Mouse (Mus musculus) embryonic facial prominence, embryonic 10.5 days (tissue): ENCODE measurements around the gene Tmem25. TPM values are rescaled to one million over a fixed set of nuclear protein-coding genes. Genes with fewer than 3 reads are reported as not detected.

Source experiments
- DNase-seq: peaks from one replicate; pipeline ENCODE4 v3.0.0-alpha.2; 2017; ENCODE audit warnings: low spot score
- H3K27ac ChIP-seq: fragments of 300-500 bp; sonication (generic); replicated peaks from 2 replicates; pipeline ENCODE4 v1.5.1; 2016; ENCODE audit warnings: mild to moderate bottlenecking
- H3K27me3 ChIP-seq: fragments of 300-500 bp; sonication (generic); replicated peaks from 2 replicates; pipeline ENCODE4 v1.6.1; 2016; ENCODE audit warnings: low read depth, mild to moderate bottlenecking; ENCODE audit not compliant: poor library complexity, severe bottlenecking
- H3K36me3 ChIP-seq: fragments of 300-500 bp; sonication (generic); replicated peaks from 2 replicates; pipeline ENCODE4 v1.6.1; 2016; ENCODE audit warnings: mild to moderate bottlenecking, moderate library complexity
- H3K4me1 ChIP-seq: fragments of 300-500 bp; sonication (generic); 2 replicates; pipeline ENCODE4 v1.6.1; 2016
- H3K4me3 ChIP-seq: fragments of 300-500 bp; sonication (generic); 2 replicates; pipeline ENCODE4 v1.5.1; 2016; ENCODE audit warnings: mild to moderate bottlenecking, moderate library complexity
- H3K9me3 ChIP-seq: fragments of 300-500 bp; sonication (generic); 2 replicates; pipeline ENCODE4 v1.6.1; 2016; ENCODE audit warnings: mild to moderate bottlenecking
- WGBS: fragments of 180-500 bp; shearing (Covaris S2); methylation state at CpG from one replicate; pipeline ENCODE4 v1.1.7; 2016; 5-methylcytosine and 5-hydroxymethylcytosine counted together
- polyA plus RNA-seq: library from polyadenylated mRNA; unstranded; fragments of >200 nt; fragmentation: Nextera tagmentation; extraction: Ambion mirVana; gene quantifications from 2 replicates; pipeline ENCODE4 v1.2.1, GENCODE M21; 2016

The Tmem25 gene
- polyA plus RNA-seq, 1 experiment from 2014 or later = 2.1 TPM

DNA sequence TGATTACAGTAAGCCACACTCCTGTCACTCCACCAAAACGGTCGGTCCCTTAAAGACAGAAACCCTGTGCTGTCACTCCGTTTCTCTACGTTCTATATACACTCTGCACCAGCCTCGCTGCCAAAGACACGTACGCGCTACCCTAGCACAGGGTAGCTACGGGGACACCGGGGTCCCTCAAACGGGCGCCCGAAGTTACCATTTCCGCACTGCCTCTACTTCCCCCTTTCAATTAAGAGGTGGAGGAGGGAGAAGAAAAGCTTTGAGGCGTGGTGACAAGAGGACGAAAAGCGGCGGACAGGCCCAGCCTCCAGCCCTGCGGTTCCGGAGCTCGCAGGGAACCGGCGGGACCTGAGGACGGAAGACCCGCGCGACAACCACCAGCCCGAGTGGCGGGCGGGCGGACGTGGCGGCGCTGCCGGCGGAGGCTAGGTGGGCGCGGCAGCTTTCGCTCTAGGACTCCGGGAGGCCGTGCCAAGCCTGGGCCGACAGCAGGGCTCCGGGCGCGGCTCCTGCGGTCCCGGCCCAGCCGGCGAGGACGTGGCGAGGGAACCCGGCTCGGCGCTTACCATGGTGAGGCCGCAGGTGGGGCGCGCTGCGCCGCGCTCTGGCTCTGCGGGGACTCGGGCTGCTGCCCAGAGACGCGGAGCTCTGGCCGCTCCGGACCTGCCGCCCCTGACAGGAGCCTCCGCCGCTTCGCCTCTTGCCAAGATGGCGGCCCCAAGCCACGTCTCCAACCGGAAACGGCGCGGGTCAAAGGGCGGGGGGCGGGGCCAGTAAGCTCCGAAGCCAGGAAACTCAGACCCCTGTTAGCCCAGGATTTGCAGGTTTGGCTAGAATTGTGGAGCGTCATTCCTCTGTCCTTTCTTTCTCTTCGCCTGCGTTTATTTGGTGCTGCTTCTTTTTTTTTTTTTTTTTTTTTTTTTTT lies 31.7 kb downstream of the Tmem25 start, which contains the start of the genes Arcn1 and Ift46:
Gene Arcn1, minus strand, starts transcription at position 745 of the 928 bp plus-strand sequence.
Gene Ift46, plus strand, starts transcription at position 808 of the 928 bp plus-strand sequence.
- no peaks in the 10 kb centered on the region for H3K36me3 ChIP-seq
- DNase-seq = peak; percentile 95
- under 1% methylated on average over 82 of the region's 82 CpGs for WGBS

DNA sequence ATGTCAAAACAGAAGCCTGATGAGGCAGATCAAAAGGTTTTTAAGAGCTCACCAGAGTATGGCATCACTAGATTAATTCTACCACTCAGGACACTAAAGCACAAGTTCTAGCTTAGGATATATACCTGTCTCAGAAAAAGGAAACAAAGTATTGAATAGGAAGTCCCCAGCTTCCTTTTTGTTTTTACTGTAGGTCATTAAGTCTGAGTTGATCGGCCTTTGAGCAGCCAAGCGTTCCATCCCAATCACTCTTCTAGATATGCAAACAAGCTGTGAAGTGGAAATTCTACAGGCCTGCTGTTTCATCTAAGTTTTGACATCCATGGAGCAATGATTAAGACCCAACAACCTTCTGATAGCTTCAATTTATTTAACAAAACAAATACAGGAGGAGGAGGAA lies 38.2 kb downstream of the Tmem25 start:
- no peaks in the 10 kb centered on the region for H3K27me3 ChIP-seq
- whole genome bisulfite sequencing = 89% methylated on average over 2 of the region's 2 CpGs
- H3K27ac ChIP-seq = no peak overlapping the region
- H3K4me3 ChIP-seq = no peak overlapping the region
- no peak for DNase-seq
- H3K36me3 ChIP-seq = peaks cover 56% of the 10 kb centered on the region
- H3K4me1 ChIP-seq = peaks cover 4% of the 10 kb centered on the region
- H3K9me3 ChIP-seq = no peaks in the 10 kb centered on the region

More for the DNA sequence above, 31.7 kb downstream of the Tmem25 start, which contains the start of the genes Arcn1 and Ift46:
- Histone ChIP-seq H3K9me3 (no peaks in the 10 kb centered on the region), H3K4me1 (peaks cover 15% of the 10 kb centered on the region), H3K27ac (peak within 1 kb of the TSS; percentile 97), H3K4me3 (peak within 1 kb of the TSS; percentile 100), H3K27me3 (no peaks in the 10 kb centered on the region)

- H3K4me3 ChIP-seq = no peak overlapping the region
- H3K9me3 ChIP-seq = no peaks in the 10 kb centered on the region
- peaks cover 98% of the 10 kb centered on the region for H3K36me3 ChIP-seq
- WGBS = 90% methylated on average over 7 of the region's 7 CpGs
- H3K4me1 ChIP-seq = no peaks in the 10 kb centered on the region
- H3K27me3 ChIP-seq = no peaks in the 10 kb centered on the region
- DNase-seq = no peak
- no peak overlapping the region for H3K27ac ChIP-seq
These were observed 50.6 kb downstream of the Tmem25 start for GRCm38 (mm10) chr9:44748473-44748872.

GRCm38 (mm10) chr9:44747341-44747740 lies 51.8 kb downstream of the Tmem25 start:
- Histone ChIP-seq H3K4me3 (no peak overlapping the region), H3K27ac (no peak overlapping the region), H3K36me3 (peaks cover 98% of the 10 kb centered on the region), H3K4me1 (no peaks in the 10 kb centered on the region), H3K9me3 (no peaks in the 10 kb centered on the region), H3K27me3 (no peaks in the 10 kb centered on the region)
- no peak for DNase-seq
- 95% methylated on average over 3 of the region's 3 CpGs for WGBS

GRCm38 (mm10) chr9:44746666-44747065 lies 52.4 kb downstream of the Tmem25 start:
- no peaks in the 10 kb centered on the region for H3K9me3 ChIP-seq
- DNase-seq = no peak
- peaks cover 98% of the 10 kb centered on the region for H3K36me3 ChIP-seq
- H3K27me3 ChIP-seq = no peaks in the 10 kb centered on the region
- H3K4me1 ChIP-seq = no peaks in the 10 kb centered on the region
- no peak overlapping the region for H3K27ac ChIP-seq
- 94% methylated on average over 3 of the region's 3 CpGs for WGBS
- H3K4me3 ChIP-seq = no peak overlapping the region

- no peaks in the 10 kb centered on the region for H3K9me3 ChIP-seq
- no peak for DNase-seq
- H3K4me3 ChIP-seq = no peak overlapping the region
- no peak overlapping the region for H3K27ac ChIP-seq
- 94% methylated on average over 7 of the region's 7 CpGs for WGBS
- no peaks in the 10 kb centered on the region for H3K4me1 ChIP-seq
- H3K36me3 ChIP-seq = peaks cover 96% of the 10 kb centered on the region
- H3K27me3 ChIP-seq = no peaks in the 10 kb centered on the region
These were observed 53.7 kb downstream of the Tmem25 start for GRCm38 (mm10) chr9:44745371-44745770.

Other genes with a start within 250 kb of the Tmem25 start
- gene Cxcr5, start 237.4 kb downstream of the Tmem25 start, polyA plus RNA-seq = not detected in 2 replicates
- 21.8 and 23.5 TPM in 2 replicates for gene Ddx6, start 194.4 kb downstream of the Tmem25 start, polyA plus RNA-seq
- not detected in 2 replicates for gene Treh, start 126.1 kb downstream of the Tmem25 start, polyA plus RNA-seq
- gene Phldb1, start 64.1 kb downstream of the Tmem25 start, polyA plus RNA-seq = 48.4 and 51.1 TPM in 2 replicates
- gene Arcn1, start 31.5 kb downstream of the Tmem25 start, polyA plus RNA-seq = 169 and 171 TPM in 2 replicates
- 133 and 139 TPM in 2 replicates for gene Ift46, start 31.4 kb downstream of the Tmem25 start, polyA plus RNA-seq
- not detected in 2 replicates for gene Ttc36, start 3.8 kb upstream of the Tmem25 start, polyA plus RNA-seq
- gene Kmt2a, start 82.0 kb upstream of the Tmem25 start, polyA plus RNA-seq = 14.1 and 14.9 TPM in 2 replicates
- 499 and 516 TPM in 2 replicates for gene Atp5l, start 121.4 kb upstream of the Tmem25 start, polyA plus RNA-seq
- 23.2 and 23.7 TPM in 2 replicates for gene Ube4a, start 166.3 kb upstream of the Tmem25 start, polyA plus RNA-seq
- gene Cd3g, start 181.1 kb upstream of the Tmem25 start, polyA plus RNA-seq = not detected in 2 replicates
- gene Cd3d, start 182.5 kb upstream of the Tmem25 start, polyA plus RNA-seq = not detected in 2 replicates
- not detected in 2 replicates for gene Cd3e, start 210.3 kb upstream of the Tmem25 start, polyA plus RNA-seq
- 9.7 TPM in 2 replicates for gene Mpzl2, start 240.5 kb upstream of the Tmem25 start, polyA plus RNA-seq